Mouse (Mus musculus) heart, embryonic 13.5 days (tissue): ENCODE results near the gene 4931406P16Rik. TPM values are rescaled to one million over a fixed set of nuclear protein-coding genes. Genes with fewer than 3 reads are reported as not detected.
"Not testable (repeated sequence)": the region's sequence is repeated elsewhere in the genome, so short reads cannot be mapped to it uniquely, and the experiment has no call there.

Experiments
- ATAC-seq: fragments of 200-750 bp; cut with Nextera tagmentation; 2 replicates; pipeline ENCODE4 v1.8.0; 2017; ENCODE audit warnings: moderate TSS enrichment; ENCODE audit not compliant: insufficient number of reproducible peaks, low FRiP score, low TSS enrichment; ENCODE audit errors: extremely low read depth
- H3K27ac ChIP-seq: fragments of 300-500 bp; sonication (generic); replicated peaks from 2 replicates; pipeline ENCODE4 v1.5.1; 2015; ENCODE audit warnings: moderate library complexity, mild to moderate bottlenecking, inconsistent platforms
- H3K27me3 ChIP-seq: fragments of 300-500 bp; sonication (generic); replicated peaks from 2 replicates; pipeline ENCODE4 v1.6.1; 2015; ENCODE audit warnings: mild to moderate bottlenecking, inconsistent platforms
- H3K36me3 ChIP-seq: fragments of 300-500 bp; sonication (generic); 2 replicates; pipeline ENCODE4 v1.6.1; 2015; ENCODE audit warnings: mild to moderate bottlenecking, inconsistent platforms
- H3K4me1 ChIP-seq: fragments of 300-500 bp; sonication (generic); 2 replicates; pipeline ENCODE4 v1.6.1; 2015; ENCODE audit warnings: inconsistent platforms
- H3K4me2 ChIP-seq: fragments of 300-500 bp; sonication (generic); 2 replicates; pipeline ENCODE4 v1.6.1; 2015; ENCODE audit warnings: inconsistent platforms, mild to moderate bottlenecking, moderate library complexity
- H3K4me3 ChIP-seq: fragments of 300-500 bp; sonication (generic); 2 replicates; pipeline ENCODE4 v1.5.1; 2015; ENCODE audit warnings: moderate library complexity, mild to moderate bottlenecking, inconsistent platforms
- H3K9ac ChIP-seq: fragments of 300-500 bp; sonication (generic); 2 replicates; pipeline ENCODE4 v1.6.1; 2015; ENCODE audit warnings: inconsistent platforms, mild to moderate bottlenecking, moderate library complexity
- H3K9me3 ChIP-seq: fragments of 300-500 bp; sonication (generic); 2 replicates; pipeline ENCODE4 v1.6.1; 2016; ENCODE audit warnings: inconsistent platforms
- WGBS: fragments of 180-500 bp; shearing (Covaris S2); methylation state at CpG from one replicate; pipeline ENCODE4 v1.1.7; 2015; ENCODE audit warnings: mixed read lengths; 5-methylcytosine and 5-hydroxymethylcytosine counted together
- polyA plus RNA-seq: library from polyadenylated mRNA; unstranded; fragments of >200 nt; fragmentation: Nextera tagmentation; extraction: Ambion mirVana; gene quantifications from 2 replicates; pipeline ENCODE4 v1.2.1, GENCODE M21; 2015

4931406P16Rik gene
- polyA plus RNA-seq, 1 experiment from 2014 or later: 28.4 TPM

DNA sequence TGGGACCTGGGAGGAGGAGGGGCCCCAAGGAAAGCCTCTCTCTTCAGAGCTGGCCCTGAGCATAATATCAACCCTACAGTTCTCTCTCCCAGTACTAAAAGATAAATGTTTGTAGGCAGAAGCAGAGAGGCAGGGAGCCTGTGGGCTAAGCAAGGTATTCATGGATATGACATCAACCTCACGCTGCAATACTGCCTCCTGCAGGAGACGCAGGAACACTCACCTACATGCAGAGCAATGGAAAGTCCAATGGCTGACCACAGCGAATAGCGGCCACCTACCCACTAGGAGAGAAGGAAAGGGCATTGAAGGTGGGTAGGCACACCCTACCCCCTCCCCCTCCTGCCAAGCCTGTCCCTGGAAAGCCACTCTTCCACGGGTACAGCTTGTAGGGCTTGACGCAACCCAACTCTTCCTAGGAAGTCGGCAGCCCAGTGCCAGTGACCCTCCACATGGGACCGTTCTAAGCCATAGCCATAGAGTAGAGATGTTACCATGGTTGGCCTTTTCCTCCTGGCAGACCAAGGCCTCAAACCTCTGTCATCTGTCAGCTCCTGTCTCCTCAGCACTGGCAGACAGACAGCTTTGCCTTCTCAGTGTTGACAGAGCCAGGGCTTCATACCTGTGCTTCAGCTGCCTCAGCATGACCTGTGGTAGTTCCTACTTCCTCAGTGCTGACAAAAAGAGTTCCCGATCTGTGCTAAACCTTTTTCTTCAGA lies 105.2 kb downstream of the 4931406P16Rik start:
- Histone ChIP-seq H3K36me3 (peaks cover 100% of the 10 kb centered on the region), H3K9ac (no peak overlapping the region), H3K4me2 (no peak overlapping the region), H3K9me3 (no peaks in the 10 kb centered on the region), H3K27ac (no peak overlapping the region), H3K27me3 (no peaks in the 10 kb centered on the region), H3K4me1 (0 out of 2 replicates have a peak, but pooled peaks cover 4% of the 10 kb centered on the region), H3K4me3 (no peak overlapping the region)
- WGBS: 86% methylated on average over 9 of the region's 9 CpGs
- no peak for ATAC-seq

DNA sequence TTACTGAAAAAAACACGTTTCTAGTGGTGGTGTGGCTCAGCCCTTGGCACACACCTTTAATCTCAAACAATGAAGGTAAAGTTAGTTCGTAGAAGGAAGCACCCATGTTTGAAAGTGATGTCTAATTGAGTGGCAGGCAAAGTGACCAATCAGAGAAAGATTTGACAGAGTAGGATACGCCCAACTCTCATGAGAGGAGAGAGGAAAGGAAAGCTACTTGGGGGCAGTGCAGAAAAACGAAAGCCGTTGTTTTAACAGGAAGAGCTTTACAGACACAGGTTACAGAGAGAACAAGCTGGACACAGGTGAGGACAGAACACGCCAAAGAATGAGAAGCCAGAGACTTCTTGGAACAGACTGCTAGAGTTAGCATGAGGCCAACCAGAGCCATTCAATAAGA lies 107.0 kb downstream of the 4931406P16Rik start:
- WGBS: 88% methylated on average over 6 of the region's 6 CpGs
- H3K27me3 ChIP-seq: no peaks in the 10 kb centered on the region

DNA sequence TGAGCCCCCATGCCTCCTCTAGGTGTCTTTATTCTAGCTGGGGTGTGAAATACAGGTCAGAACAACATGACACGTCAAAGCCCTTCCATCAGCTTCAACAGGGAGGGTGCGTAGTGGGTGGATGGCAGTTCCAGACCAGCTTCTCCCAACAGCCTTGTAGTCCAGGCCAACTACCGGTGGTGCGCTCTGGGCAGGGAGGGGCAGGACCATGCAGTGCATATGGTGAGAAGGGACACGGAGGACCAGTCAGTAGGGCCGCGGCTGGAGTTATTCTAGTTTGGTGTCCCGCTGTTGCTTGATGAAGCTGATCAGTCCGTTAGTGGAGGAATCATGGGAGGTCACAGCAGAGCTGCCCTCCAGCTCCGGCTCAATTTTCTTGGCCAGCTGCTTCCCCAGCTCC lies 111.2 kb downstream of the 4931406P16Rik start:
- not testable (repeated sequence) for ATAC-seq, H3K4me2 ChIP-seq, H3K4me3 ChIP-seq, H3K27ac ChIP-seq, H3K27me3 ChIP-seq, H3K9me3 ChIP-seq, H3K4me1 ChIP-seq, H3K9ac ChIP-seq
- WGBS: 92% methylated on average over 10 of the region's 10 CpGs
- peaks cover 69% of the 10 kb centered on the region for H3K36me3 ChIP-seq

More for the DNA sequence above, 107.0 kb downstream of the 4931406P16Rik start:
- ATAC-seq: no peak
- Histone ChIP-seq H3K4me3 (no peak overlapping the region), H3K36me3 (peaks cover 100% of the 10 kb centered on the region), H3K4me1 (0 out of 2 replicates have a peak, but pooled peaks cover 4% of the 10 kb centered on the region), H3K9ac (no peak overlapping the region), H3K4me2 (no peak overlapping the region), H3K9me3 (no peaks in the 10 kb centered on the region), H3K27ac (no peak overlapping the region)

DNA sequence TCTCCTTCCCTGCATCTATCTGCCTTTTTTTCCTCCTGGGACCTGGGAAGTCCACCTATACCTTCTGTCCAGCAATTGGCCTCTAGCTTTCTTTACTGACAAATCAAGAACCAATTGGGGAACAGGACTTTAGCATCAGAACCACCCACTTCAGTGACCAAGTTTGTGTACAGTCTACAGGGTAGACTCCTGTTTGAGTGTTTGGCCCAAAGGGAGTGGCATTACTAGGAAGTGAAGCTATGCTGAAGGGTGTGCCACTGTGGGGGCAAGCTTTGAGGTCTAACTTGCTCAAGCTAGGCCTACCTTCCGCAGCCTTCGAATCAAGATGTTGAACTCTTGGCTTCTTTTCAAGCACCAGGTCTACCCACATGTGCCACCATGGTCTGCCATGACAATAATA lies 112.5 kb downstream of the 4931406P16Rik start:
- no peak for ATAC-seq
- Histone ChIP-seq H3K4me3 (no peak overlapping the region), H3K27me3 (no peaks in the 10 kb centered on the region), H3K4me2 (no peak overlapping the region), H3K36me3 (peaks cover 56% of the 10 kb centered on the region), H3K27ac (no peak overlapping the region), H3K9ac (no peak overlapping the region), H3K9me3 (peaks cover 4% of the 10 kb centered on the region; the same call in 1 of the 2 replicates), H3K4me1 (peaks cover 3% of the 10 kb centered on the region)
- 97% methylated on average over 2 of the region's 2 CpGs for WGBS

DNA sequence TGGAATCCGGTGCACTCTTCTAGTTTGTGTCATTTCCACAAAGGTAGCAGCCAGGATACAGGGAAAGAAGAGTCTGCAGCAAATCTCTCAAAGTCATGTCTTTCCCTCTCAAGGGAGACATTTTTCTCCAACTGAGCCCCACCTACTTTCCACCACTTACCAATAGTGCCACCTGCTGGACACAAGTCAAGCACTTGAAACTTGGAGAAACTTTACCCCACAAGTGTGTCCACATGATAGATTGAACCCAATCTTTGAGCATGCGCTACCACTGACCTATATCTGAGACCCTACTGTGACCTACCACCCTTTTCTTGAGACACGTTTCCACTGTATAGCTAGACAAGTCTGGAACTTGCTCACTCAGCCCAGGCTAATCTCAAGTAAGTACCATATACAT lies 115.0 kb downstream of the 4931406P16Rik start:
- peaks cover 41% of the 10 kb centered on the region for H3K36me3 ChIP-seq
- WGBS: 37% methylated on average over 3 of the region's 3 CpGs
- H3K9ac ChIP-seq: no peak overlapping the region
- H3K4me1 ChIP-seq: peaks cover 11% of the 10 kb centered on the region
- peaks cover 4% of the 10 kb centered on the region; the same call in 1 of the 2 replicates for H3K9me3 ChIP-seq
- H3K27ac ChIP-seq: no peak overlapping the region
- H3K27me3 ChIP-seq: no peaks in the 10 kb centered on the region
- ATAC-seq: no peak
- no peak overlapping the region for H3K4me3 ChIP-seq
- H3K4me2 ChIP-seq: no peak overlapping the region

DNA sequence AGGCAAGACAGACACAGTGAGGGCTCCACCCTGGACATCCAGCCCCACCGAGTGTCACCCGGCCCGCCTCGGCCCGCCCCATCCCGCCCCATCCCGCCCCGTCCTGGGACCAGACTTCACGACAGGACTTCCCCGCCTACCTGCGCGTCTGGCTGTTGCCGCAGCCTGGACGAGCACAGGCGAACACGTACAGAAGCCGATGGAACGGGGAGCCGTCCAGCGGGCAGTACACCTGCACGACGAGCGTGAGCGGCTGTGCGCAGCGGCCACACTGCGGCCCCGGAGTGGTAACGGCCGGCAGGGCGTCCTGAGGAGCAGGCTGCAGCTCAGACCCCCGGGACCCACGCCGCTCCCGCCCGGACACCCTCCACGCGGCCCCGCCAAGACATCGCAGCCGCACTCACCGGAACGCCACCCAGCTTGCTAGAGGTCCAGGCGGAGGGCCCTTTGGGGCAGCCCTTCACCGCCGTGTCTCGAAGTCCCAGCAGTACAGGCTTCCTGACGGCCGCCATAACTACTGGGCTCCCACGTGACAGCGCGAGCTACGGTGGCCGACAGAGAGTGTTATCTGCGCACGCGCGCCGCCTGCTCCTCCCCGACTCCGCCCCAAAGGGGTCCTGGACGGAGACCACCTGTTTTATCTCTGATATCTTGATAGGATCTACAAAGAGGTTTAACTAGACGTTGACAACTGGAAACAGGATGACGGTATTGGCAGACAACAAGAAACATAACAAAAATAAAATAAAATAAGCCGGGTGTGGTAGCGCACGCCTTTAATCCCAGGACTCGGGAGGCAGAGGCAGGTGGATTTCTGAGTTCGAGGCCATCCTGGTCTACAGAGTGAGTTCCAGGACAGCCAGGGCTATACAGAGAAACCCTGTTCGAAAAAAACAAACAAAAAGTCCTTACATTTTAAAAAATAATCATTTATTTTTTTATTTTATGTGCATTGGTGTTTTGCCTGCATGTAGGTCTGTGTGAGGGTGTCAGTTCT lies 116.9 kb downstream of the 4931406P16Rik start, which contains the start of gene Pdcd2l:
Gene Pdcd2l (minus strand): TSS at position 530 of the 997 bp plus-strand sequence.
- H3K4me1 ChIP-seq: peaks cover 11% of the 10 kb centered on the region
- H3K4me3 ChIP-seq: peak within 1 kb of the TSS; percentile 87
- H3K9ac ChIP-seq: peak within 1 kb of the TSS; percentile 90
- peaks cover 4% of the 10 kb centered on the region; the same call in 1 of the 2 replicates for H3K9me3 ChIP-seq
- H3K36me3 ChIP-seq: peaks cover 40% of the 10 kb centered on the region
- peak within 1 kb of the TSS; percentile 71 for H3K27ac ChIP-seq
- peak; percentile 86 for ATAC-seq
- no peaks in the 10 kb centered on the region for H3K27me3 ChIP-seq
- peak within 1 kb of the TSS; percentile 84 for H3K4me2 ChIP-seq
- 2% methylated on average over 70 of the region's 70 CpGs for WGBS

DNA sequence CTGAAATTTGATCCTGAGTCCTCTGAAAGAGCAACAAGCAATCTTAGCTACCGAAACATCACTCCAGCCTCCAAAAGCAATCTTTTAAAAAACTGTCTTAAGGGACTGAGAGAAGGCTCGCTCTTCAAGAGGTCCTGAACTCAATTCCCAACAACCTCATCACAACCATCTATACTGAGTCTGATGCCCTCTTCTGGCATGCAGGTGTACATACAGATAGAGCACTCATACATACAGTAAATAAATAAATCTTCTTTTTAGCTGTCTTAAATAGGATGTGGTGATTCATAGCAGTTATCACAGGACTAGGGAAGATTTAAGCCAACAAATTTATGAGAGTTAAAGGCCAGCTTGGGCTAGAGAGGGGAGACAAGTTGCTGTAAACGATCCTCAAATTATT lies 117.7 kb downstream of the 4931406P16Rik start:
- H3K9ac ChIP-seq: peak overlapping the region; percentile 90
- ATAC-seq: no peak
- peak overlapping the region; percentile 71; the same call in 1 of the 2 replicates for H3K27ac ChIP-seq
- peaks cover 1% of the 10 kb centered on the region; the same call in 1 of the 2 replicates for H3K9me3 ChIP-seq
- WGBS: 46% methylated on average over 3 of the region's 3 CpGs
- H3K4me2 ChIP-seq: peak overlapping the region; percentile 84
- peaks cover 36% of the 10 kb centered on the region for H3K36me3 ChIP-seq
- peak overlapping the region; percentile 87 for H3K4me3 ChIP-seq
- H3K27me3 ChIP-seq: no peaks in the 10 kb centered on the region
- peaks cover 8% of the 10 kb centered on the region for H3K4me1 ChIP-seq

DNA sequence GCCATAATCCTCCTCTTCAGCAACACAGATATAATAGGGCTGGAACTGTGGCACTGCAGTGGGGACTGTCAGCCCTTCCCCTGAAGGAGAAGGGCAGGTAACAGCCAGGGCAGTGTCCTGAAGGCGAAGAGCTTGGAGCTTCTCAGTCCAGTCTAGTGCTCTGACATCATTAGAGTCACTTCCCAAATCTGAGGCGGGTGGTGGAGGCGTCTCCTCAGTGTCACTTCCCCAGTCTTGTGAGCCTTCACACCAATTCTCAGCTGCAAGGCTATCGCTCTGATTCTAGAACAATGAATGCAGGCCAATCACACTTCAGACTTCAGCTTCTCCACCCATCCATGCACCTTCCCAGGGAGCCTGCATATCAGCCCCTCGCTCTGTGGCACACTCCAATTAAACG lies 120.5 kb downstream of the 4931406P16Rik start:
- peaks cover 8% of the 10 kb centered on the region for H3K4me1 ChIP-seq
- WGBS: 85% methylated on average over 6 of the region's 6 CpGs
- ATAC-seq: no peak
- peaks cover 56% of the 10 kb centered on the region for H3K36me3 ChIP-seq
- no peaks in the 10 kb centered on the region for H3K9me3 ChIP-seq
- no peak overlapping the region for H3K9ac ChIP-seq
- H3K4me3 ChIP-seq: no peak overlapping the region
- no peak overlapping the region for H3K4me2 ChIP-seq
- H3K27ac ChIP-seq: no peak overlapping the region
- no peaks in the 10 kb centered on the region for H3K27me3 ChIP-seq

DNA sequence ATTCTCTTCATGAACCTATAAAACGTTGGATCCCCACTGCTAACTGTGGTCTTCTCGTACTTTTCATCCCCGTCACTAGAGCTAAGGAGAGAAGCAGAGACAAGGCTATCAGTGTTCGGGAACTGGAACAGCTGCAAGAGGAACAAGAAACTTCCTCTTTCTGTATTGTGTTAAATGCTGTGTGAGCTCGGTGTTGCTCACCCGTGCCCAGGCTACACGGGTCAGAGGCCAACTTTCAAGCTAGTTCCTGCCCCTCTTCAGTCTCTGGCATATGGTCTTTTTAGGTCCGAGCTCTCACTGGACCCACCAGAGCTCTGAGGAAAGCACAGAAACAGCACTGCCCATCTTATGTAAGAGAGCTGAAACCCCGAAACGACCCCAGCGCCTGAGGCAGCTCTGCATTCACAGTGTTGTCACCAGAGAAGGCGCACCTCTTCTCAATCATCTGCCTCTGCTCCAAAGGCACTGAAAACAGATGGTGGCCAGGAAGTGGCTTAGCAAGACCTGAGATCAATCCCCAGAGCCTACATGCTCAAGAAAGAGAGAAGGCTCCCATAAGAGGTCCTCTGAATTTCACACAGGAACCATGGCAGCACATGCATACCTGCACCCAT lies 123.9 kb downstream of the 4931406P16Rik start:
- no peaks in the 10 kb centered on the region for H3K4me1 ChIP-seq
- no peaks in the 10 kb centered on the region for H3K9me3 ChIP-seq
- no peaks in the 10 kb centered on the region for H3K27me3 ChIP-seq
- no peak for ATAC-seq
- peaks cover 87% of the 10 kb centered on the region for H3K36me3 ChIP-seq
- no peak overlapping the region for H3K9ac ChIP-seq
- H3K4me3 ChIP-seq: no peak overlapping the region
- H3K27ac ChIP-seq: no peak overlapping the region
- no peak overlapping the region for H3K4me2 ChIP-seq
- WGBS: 87% methylated on average over 12 of the region's 12 CpGs
